Mouse (Mus musculus): ENCODE measurements around the gene Atf6b.

The Atf6b gene

DNA sequence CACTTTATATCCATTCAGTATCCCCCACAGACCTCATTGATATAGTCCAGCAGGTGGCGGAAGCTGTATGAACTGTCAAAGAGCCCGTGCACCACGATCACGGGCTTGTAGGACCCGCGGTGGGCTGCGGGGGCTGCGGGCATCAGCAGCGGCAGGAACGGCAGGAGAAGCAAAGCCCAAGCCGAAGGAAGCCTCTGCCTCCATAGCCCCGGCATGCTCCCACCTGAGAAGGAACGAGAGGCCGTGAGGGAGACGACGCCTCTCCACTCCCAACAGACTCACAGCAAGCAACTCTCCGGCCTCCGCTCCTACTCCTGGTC lies 20.2 kb upstream of the Atf6b start:
- no peak for DNase-seq (ENCODE audit: low read depth in 1 of 2, low spot score in 2 of 2)

DNA sequence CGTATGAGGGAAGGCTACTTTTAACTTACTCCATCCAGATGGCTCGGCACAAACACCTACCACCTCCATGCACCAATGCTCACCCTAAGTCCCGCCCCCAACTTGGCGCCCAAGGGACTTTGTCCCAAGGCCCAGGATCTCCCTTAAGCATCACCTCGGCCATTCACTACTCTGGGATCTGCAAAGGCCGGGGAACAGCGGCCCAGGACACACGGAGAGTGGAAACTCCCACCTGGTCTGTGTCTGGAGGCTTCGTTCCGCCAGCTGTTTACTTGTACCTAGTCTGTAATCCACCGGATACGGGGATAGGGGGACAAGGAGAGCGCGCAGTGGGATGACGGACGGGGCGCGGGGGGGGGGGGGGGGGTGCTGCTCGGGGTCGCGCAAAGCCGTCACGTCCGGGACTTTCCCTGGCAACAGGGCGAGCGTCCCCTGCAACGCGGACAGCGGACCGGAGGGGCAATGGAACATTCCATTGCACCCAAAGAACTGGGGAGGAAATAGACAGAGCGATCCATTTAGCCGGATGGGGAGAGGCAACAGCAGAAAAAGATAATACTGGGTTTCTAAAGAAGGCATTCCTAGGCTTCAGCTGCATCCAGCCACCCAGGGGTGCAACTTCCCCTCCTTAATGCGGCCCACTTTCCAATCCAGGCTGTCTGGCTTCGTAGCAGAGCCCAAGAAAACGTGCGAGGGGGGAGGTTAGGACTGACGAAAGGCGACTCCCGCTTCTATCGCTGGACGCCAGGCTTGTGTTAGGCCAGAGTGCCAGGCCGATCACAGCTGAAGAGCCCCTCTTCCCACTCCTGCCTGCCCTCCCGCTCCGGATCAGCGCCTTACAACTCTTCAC lies 19.6 kb upstream of the Atf6b start:
- DNase-seq (ENCODE audit: low read depth in 1 of 2, low spot score in 2 of 2): no peak

DNA sequence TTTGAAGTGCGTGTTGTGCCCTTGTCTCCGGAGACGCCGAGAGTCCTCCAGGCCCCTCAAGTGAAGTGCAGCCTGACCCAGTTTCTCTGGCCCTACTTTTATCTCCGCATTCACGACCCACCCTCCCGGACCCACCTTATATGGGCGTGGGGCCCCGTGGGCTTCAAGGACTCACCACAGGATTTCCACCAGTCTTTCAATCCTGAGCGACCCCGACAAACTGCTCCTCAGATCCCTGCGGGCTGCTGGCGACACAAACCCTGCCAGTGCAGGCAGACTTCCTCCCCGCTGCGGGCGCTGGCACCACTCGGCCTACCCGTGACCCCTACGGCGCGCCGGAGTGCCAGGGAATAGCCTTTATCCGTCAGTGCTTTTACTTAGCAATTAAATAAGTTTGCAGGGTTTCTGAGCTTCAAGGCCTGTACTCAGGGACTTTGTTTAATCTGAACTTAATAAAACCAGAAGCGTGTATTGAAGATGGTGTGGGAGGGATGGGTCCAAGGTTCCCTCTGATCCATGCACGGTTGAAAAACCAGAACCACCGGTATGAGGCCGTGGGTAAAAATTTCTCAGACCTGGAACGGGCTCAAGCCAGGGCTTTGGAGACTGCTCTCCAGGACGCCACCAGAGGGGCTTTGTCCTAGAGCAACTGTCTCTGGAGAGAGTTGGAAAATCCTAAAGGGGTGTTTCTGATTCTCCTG lies 18.9 kb upstream of the Atf6b start, which contains the start of gene Ppt2:
Gene Ppt2 (minus strand): TSS at position 568 of the 701 bp plus-strand sequence.
- peak in 1 of 2 experiments; percentile 31 for DNase-seq (ENCODE audit: low read depth in 1 of 2, low spot score in 2 of 2)

DNA sequence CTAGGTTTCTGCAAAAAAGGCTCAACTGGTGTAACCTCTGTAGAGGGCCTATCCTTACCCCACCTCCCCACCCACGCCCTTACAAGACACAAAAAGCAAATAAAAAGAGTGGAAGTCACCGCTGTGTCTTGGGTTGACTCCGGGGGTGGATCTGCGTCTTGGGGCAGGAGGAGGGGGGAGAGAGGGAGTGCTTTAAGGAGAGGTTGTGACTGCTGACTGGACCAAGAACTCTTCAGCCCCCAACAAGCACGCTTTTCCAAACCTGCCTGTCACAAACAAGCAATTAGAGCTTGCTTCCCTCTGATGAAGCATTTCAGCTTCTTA lies 18.3 kb upstream of the Atf6b start:
- DNase-seq (ENCODE audit: low read depth in 1 of 2, low spot score in 2 of 2): no peak

DNA sequence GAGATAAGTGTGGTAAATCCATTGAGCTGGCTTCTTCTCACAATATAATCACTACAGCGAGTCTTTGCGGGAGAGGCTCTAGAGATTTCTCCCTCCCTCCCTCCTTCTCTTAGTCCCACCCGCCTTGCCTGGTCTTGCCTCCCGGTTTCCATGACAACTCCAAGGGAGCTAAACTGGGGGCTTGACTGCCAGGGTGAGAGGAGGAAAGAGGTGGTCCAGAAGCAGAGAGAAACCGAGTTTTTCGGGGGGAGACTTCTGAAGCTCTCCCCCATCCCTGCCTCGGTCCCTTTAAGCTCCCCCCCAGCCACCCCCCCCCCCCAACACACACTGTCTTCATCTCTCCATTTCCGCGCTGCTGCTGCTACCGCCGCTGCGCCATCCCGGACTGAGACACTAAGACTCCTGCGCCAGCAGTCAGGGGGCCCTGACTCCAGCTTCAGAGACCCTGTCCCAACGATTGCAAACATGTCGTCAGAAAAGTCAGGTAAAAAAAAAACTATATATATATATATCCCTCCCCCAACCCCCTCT lies 17.7 kb upstream of the Atf6b start, which contains the start of gene Prrt1:
Gene Prrt1 (plus strand): TSS at position 313 of the 531 bp plus-strand sequence.
- no peak for DNase-seq (ENCODE audit: low read depth in 1 of 2, low spot score in 2 of 2)

DNA sequence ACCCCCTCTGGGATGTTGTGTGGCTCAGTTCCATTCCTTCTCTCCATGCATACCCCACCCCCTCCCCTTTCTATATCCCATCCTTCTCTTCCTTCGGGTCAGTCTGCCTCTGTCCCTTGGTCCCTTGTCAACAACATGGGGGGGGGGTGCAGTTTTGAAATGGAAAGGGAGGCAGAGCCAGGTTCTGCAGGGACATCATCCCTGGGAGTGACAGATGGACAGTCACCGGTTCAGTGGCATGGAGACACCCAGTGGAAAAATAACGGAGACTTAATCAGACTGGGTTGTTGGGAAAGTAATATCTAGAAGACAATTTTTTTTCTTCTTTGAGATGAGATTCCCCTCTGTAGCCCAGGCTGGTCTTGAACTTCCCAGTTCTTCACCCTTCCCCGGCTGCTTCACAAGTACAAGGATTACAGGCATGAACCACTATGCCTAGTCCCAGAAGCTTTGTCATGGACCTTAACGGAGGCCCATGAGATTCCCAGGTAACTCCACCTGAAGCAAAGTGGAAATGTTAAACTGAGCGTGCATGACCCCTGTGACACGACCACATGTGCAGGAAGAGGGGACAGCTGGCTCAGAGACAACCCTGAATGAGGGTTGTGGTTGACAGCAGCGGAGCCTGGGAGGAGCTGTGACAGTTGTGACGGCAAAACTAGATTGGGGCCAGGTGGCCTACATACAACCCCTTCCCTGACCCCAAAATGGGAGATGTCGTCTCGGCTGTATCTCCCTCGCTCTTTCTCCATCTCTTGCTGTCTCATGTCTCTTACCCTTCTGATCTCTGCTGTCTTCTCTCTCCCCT lies 16.9 kb upstream of the Atf6b start:
- DNase-seq (ENCODE audit: low read depth in 1 of 2, low spot score in 2 of 2): no peak

DNA sequence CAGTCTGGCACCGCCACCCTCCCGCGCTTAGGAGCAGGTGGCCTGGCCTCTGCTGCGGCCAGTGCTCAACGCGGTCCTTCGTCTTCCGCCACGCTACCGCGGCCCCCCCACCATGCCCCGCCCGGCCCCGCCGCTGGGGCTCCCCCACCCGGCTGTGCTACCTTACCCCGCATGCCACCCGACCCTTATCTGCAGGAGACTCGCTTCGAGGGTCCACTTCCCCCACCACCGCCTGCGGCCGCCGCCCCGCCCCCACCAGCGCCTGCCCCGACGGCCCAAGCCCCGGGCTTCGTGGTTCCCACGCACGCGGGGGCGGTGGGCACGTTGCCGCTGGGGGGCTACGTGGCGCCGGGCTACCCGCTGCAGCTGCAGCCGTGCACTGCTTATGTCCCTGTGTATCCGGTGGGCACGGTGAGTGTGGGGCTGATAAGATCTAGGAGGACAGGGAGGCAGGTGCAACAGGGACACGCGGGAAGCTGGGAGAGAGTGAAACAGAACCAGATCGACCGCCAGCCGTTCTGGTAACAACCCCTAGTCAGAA lies 16.1 kb upstream of the Atf6b start:
- no peak for DNase-seq (ENCODE audit: low read depth in 1 of 2, low spot score in 2 of 2)

DNA sequence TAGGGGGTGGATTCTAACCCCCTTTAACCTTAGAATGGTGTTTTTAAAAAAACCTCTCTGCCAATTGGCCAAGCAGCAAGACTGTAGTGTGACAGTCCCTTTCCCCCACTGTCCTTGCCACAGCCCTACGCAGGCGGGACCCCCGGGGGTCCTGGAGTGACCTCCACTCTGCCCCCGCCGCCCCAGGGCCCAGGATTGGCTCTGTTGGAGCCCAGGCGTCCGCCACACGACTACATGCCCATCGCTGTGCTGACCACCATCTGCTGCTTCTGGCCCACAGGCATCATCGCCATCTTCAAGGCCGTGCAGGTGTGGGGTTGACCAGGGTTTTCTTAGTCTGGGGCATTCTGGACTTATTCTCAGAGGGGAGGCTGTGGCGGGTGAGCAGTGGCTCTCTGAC lies 15.3 kb upstream of the Atf6b start:
- no peak for DNase-seq (ENCODE audit: low read depth in 1 of 2, low spot score in 2 of 2)

DNA sequence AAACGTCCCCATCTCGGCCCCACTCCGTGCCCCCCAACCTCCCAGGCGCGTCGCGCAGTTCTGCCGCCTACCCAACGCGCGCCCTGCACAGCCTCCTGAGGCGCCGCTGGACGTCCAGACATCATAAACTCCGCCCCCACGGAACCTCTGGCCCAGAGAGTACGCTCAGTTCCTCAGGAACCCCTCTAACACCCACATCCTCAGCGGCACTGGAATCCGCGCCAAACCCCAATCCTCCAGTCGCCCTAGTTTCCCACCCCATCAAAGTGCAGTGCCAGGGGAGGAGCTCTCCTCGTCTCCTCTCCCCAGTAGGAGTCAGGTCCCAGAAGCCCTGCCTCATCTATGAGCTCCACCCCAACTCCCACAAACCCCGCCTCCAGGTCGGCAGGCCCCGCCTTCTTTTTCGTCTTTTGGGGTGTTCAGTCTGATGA lies 14.7 kb upstream of the Atf6b start:
- DNase-seq (ENCODE audit: low read depth in 1 of 2, low spot score in 2 of 2): peak; percentile 75 to 89

DNA sequence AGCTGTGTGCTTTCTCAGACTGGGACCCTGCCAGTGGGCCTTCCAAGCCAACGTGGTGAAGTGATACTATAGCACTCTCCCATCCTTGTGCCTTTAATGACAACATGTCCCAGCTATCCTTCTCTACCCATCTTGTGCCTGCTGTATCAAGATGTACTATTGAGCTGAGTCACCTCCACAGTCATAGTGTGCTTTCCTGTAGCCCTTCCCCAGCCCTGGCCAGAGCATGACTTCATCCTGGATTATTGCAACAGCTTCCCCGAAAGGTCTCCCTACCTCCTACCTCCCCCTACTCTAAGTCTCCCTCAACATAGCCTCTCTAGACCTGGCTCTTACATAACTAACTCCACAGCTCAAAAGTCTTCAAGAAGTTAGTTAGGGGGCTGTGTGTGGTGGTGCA lies 11.3 kb upstream of the Atf6b start:
- no peak for DNase-seq (ENCODE audit: low read depth in 1 of 2, low spot score in 2 of 2)

DNA sequence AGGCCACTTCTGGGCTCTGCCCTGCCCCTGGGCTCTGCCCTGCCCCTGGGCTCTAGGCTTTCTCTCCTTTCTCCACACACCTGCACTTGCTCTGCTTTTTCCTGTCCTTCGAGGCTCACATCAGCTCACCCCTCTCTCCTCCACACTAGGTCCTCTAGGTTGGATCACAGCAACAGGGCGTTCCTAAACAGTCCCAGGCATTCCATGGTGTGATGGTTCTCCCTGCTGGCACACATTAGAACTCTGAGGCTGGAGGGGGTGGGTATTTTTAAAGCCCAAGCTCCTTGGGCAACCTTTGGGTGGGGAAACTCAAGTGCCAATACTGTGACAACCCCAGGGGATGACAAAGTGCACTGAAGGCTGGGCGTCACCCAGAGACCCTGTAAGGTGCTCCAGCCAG lies 9.5 kb upstream of the Atf6b start:
- DNase-seq (ENCODE audit: low read depth in 1 of 2, low spot score in 2 of 2): no peak

DNA sequence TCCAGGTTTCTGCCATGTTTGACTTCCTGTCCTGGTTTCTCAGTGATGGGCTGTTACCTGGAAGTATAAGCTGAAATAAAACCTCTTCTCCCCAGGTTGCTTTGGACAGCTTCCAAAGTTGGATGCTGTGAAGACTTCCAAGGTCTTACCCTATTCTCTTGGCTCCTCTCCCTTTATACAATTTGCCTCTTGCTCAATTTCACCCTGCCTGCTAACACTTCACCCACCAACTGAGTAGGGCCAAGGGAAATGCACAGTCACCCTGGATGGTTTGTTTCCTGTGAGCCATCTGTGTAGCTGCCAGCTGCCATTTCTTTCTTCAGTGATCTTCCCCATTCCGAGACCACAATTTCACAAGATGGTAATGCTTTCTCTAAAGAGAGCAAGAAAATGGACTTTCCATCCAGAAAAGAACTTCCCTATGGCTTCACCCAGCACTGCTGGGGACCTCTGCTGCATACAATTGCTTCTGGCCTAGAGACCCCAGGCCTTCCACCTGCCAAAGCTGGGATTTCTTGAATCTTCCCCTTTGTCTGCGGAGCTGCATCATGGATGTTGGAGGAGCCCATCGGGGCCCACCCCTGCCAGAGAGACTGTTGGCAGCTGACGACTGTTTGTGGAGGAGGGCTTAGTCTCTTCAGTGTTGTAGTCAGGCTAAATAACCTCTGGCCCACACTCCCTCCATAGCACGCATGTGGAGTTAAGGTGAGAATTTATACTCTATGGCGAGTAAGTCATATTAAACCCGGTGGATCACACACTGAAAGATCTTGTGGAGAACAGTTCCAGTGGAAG lies 7.3 kb upstream of the Atf6b start:
- DNase-seq (ENCODE audit: low read depth in 1 of 2, low spot score in 2 of 2): peak; percentile 65 to 75

DNA sequence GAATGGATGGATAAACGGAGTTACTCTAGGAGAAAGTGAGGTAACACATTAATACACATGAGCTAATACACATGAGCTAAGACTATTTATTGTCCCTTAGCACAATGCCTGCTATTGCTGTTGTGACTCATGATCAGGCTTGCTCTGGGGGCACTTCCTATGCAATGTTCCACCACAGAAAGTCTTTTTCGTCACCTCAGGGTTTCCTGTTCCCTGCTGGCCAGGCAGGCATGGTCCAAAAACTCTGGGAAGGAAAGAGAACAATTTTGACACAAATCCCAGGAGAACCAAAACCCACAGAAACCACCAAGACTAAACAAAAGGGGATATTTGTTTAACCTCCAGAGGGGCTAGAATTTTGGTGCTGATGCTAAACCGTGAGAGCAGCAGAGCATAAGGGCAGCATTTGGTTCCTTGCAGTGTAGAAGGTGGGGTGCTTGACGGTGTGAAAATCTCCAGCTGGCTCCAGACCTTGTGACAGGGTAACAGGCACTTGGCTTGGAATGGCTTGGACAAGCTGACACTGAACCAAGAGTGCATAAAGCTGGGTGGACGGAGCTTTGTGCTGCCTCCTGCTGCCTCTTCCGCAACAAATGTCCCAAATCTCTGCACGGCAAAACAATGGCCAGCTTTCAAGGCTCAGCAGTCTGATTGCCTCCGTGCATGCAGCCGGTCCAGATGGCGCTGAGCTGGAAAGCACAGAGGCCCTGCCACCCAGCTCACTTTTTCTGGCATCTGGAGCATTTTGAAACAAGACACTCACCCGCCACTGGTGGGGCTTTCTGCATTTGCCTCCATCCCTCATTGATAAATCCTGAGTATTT lies 6.0 kb upstream of the Atf6b start:
- DNase-seq (ENCODE audit: low read depth in 1 of 2, low spot score in 2 of 2): no peak

DNA sequence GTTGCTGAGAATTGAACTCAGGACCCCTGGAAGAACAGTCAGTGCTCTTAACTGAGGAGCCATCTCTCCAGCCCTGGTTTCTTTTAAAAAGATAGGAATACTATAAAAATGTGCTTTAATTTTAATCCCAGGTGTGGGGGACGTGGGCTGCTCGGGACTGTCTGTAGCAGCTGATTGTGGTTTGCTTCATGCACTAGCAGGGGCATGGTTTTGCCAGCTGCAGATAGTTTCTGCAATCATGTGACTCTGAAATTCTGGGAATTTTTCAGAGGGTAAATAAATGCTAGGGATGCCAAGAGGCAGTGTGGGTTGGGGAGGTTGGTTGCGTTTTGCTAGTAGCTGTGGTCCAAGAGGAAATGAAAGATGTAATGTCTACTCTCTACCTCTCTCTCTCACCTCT lies 5.0 kb upstream of the Atf6b start:
- DNase-seq (ENCODE audit: low read depth in 1 of 2, low spot score in 2 of 2): no peak

DNA sequence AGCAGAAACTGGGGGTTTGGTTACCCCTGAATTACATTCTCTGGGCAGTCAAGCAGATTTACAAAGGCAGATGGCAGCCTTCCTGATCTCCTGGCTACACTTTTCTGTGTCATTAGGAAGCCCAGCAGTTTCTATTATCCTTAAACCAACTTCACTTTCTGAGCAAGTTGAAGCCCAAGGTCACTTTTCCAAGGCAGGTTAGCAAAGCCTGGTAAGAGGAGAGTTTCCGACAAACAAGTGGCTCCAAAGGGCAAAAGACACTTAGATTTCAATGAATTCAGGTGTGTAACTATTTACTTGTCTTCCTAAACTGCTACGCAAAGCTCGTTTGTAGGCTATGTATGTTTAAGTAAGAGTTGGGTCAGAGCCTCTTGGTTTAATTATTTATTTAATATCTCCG lies 3.6 kb upstream of the Atf6b start:
- DNase-seq (ENCODE audit: low read depth in 1 of 2, low spot score in 2 of 2): no peak

DNA sequence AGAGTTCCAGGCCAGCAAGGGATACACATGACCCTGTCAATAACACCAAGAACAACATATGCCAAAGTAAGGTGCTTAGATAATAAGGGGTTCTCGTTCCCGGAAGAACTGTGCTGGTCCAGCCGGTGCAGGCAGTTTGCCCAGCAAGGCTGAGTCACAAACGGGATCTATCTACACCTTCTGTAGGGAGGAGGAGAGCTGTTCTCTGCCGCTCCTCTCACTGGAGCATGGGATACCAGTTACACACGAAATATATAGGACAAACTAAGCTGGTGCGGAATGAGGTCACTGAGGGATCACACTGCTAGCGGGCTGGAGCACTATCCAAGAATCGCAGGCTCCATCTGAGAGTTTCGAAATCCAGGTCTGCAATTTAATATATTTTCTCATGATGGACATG lies 3.0 kb upstream of the Atf6b start:
- DNase-seq (ENCODE audit: low read depth in 1 of 2, low spot score in 2 of 2): no peak

DNA sequence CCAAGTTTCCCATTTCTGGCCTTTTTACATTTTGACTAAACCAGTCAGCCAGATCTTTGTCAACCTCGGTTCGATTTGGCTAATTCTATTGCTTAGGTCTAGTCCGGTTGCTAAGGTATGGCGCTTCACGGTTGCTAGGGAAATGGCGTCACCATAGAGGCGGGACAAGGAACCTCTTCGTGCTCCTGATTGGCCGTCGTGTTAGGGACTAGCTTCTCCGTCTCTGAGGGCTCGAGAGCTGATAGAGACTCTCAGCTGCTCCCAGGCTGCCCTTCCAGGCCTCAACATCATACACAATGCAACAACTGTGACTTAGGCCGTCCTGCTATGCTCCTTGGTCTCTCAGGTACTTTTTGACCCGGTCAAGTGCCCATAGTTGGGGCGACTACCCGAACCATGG lies 2.3 kb upstream of the Atf6b start, which contains the start of gene Fkbpl:
Gene Fkbpl (plus strand): TSS at position 157 of the 400 bp plus-strand sequence.
- peak; percentile 90 to 94 for DNase-seq (ENCODE audit: low read depth in 1 of 2, low spot score in 2 of 2)

DNA sequence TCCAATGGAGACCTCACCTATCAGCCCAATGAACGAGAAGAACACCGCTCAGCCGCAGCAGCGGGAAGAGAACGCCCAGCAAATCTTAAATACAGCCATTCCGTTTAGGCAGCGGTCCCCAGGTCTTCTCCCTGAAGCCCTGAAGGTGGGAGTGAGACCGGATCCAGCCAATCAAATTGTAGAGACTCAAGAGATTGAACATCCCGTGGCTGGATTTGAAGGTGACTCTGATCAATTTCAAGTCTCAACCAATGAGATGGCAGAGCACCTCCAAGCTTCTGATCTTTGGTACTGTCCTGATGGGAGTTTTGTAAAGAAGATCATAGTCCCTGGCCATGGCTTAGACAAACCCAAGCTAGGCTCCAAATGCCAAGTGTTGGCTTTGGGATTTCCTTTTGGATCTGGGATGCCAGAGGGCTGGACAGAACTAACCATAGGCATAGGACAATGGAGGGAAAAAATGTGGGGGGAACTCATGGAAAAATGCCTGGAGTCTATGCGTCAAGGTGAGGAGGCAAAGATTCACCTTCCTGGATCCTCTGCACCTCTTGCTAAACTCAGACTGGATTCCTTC lies 1.6 kb upstream of the Atf6b start:
- DNase-seq (ENCODE audit: low read depth in 1 of 2, low spot score in 2 of 2): no peak

DNA sequence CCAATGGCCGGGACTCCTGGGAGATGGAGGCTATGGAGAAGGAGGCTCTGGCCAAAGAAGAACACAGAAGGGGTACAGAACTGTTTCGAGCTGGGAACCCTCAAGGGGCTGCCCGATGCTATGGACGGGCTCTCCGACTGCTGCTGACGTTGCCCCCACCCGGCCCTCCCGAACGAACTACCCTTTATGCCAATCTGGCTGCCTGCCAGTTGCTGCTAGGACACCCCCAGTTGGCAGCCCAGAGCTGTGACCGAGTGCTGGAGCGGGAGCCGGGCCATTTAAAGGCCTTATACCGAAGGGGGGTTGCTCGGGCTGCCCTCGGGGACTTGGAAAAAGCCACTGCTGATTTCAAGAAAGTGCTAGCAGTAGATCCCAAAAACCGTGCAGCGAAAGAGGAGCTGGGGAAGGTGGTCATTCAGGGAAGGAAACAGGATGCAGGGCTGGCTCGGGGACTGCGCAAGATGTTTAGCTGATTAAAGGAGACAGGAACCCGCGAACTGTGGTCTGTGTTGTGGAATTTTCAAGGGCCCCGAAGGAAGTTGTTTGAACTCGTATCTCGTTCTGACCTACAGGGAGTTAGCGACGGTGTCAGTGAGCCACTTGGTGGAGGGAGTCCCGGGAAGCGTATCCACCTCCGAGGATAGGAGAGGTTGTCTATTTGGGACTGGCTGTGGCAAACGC lies 975 bp upstream of the Atf6b start:
- DNase-seq (ENCODE audit: low read depth in 1 of 2, low spot score in 2 of 2): no peak

All from monocyte, adult 2 months (primary cell).